Mouse (Mus musculus) testis, adult 2 months (tissue): Measurements from ENCODE around the gene Stk39. TPM values are rescaled to one million over a fixed set of nuclear protein-coding genes. Genes with fewer than 3 reads are reported as not detected.
A peak's percentile ranks its signal among the peaks of the same experiment; 100 is the strongest.

ENCODE experiments used
- H3K27ac ChIP-seq: fragments of 200-500 bp; 2 replicates; pipeline ENCODE4 v1.5.1; 2012; ENCODE audit warnings: low read depth, low read length; ENCODE audit not compliant: control insufficient read depth, insufficient read depth
- H3K27me3 ChIP-seq: fragments of 200-500 bp; 2 replicates; pipeline ENCODE4 v1.6.1; 2012; ENCODE audit warnings: mild to moderate bottlenecking, low read length, moderate library complexity; ENCODE audit not compliant: control insufficient read depth, insufficient read depth
- H3K36me3 ChIP-seq: fragments of 200-500 bp; 2 replicates; pipeline ENCODE4 v1.6.1; 2012; ENCODE audit warnings: mild to moderate bottlenecking, low read length; ENCODE audit not compliant: control insufficient read depth, insufficient read depth
- H3K4me1 ChIP-seq: fragments of 200-500 bp; 2 replicates; pipeline ENCODE4 v1.6.1; 2012; ENCODE audit warnings: low read length; ENCODE audit not compliant: control insufficient read depth, insufficient read depth
- H3K4me3 ChIP-seq: fragments of 200-500 bp; 2 replicates; pipeline ENCODE4 v1.5.1; 2012; ENCODE audit warnings: low read depth, mild to moderate bottlenecking, low read length, moderate library complexity, mixed read lengths; ENCODE audit not compliant: control insufficient read depth
- CTCF ChIP-seq: fragments of 200-500 bp; IDR thresholded peaks from 2 replicates; pipeline ENCODE4 v1.5.1; 2012; ENCODE audit warnings: low read depth, mild to moderate bottlenecking, inconsistent platforms, low read length, moderate library complexity; ENCODE audit not compliant: control insufficient read depth, insufficient read depth, insufficient replicate concordance
- POLR2A ChIP-seq: fragments of 200-500 bp; IDR thresholded peaks from 2 replicates; pipeline ENCODE4 v1.6.1; 2012; ENCODE audit warnings: low read depth, mild to moderate bottlenecking, inconsistent platforms, low read length, moderate library complexity; ENCODE audit not compliant: control insufficient read depth
- polyA plus RNA-seq: library from polyadenylated mRNA; depleted of rRNA; stranded (reverse); fragments of >200 nt; gene quantifications from 2 replicates; pipeline ENCODE4 v1.2.3, GENCODE M21; 2012

Stk39 gene
- polyA plus RNA-seq, 1 experiment, result 118 TPM

DNA sequence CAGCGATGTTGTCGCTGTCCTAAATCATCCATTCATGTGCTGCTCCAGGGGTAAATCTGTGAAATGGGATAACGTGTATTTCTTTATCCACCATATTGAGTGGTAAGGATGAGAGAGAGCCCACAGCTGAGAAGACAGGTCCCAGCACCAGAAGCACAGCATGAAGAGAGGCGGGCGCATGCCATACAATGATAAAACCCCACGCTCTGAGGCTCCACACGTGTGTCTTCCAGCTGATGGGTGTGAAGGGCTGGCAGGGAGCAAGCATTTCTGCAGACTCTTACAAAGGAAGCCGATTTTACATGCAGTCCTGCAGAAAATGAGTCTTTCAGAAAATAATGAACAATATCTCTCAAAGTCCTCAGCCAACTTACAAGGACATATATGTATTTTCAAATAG, 215.6 kb downstream of the Stk39 start:
- Histone ChIP-seq H3K36me3 (no peaks in the 10 kb centered on the region), H3K4me1 (no peaks in the 10 kb centered on the region), H3K4me3 (no peak overlapping the region), H3K27me3 (no peaks in the 10 kb centered on the region), H3K27ac (no peak overlapping the region)
- TF ChIP-seq CTCF (no peak), POLR2A (no peak)

- Histone ChIP-seq H3K4me1 (no peaks in the 10 kb centered on the region), H3K36me3 (no peaks in the 10 kb centered on the region; the same call in 1 of the 2 replicates), H3K27ac (no peak overlapping the region), H3K4me3 (peak overlapping the region; percentile 9; the same call in 1 of the 2 replicates), H3K27me3 (no peaks in the 10 kb centered on the region)
- TF ChIP-seq CTCF (no peak), POLR2A (no peak)
Observed at GRCm38 (mm10) chr2:68254756-68255155, 217.3 kb downstream of the Stk39 start.

DNA sequence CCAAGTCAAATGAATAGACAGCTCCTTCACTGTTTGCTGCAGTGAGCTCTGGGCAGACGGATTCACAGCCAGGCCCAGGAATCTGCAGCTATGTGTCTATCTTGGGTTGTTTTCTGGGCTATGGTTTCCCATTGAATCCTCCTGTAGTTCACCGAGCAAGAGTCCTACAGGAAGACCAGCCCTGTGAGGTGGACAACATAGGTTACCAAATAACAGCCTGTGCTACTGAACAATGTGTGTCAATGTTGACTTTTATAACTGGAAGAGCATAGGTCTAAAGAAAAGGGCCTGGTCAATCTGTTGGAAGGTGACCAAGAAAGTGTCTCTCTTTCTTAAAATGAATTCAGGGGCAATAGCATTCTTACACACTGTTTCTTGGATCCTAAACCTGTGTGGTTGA, 218.8 kb downstream of the Stk39 start:
- Histone ChIP-seq H3K4me3 (peak overlapping the region; percentile 65), H3K27me3 (no peaks in the 10 kb centered on the region), H3K4me1 (no peaks in the 10 kb centered on the region), H3K36me3 (no peaks in the 10 kb centered on the region; the same call in 1 of the 2 replicates), H3K27ac (no peak overlapping the region)
- TF ChIP-seq POLR2A, result no peak
- TF ChIP-seq CTCF, result no peak

GRCm38 (mm10) chr2:68252048-68252758, 219.9 kb downstream of the Stk39 start:
- H3K4me1 ChIP-seq, result no peaks in the 10 kb centered on the region
- no peaks in the 10 kb centered on the region; the same call in 1 of the 2 replicates for H3K36me3 ChIP-seq
- H3K27me3 ChIP-seq, result no peaks in the 10 kb centered on the region
- TF ChIP-seq CTCF, result no peak
- TF ChIP-seq POLR2A, result no peak
- H3K4me3 ChIP-seq, result peak overlapping the region; percentile 71
- H3K27ac ChIP-seq, result no peak overlapping the region

DNA sequence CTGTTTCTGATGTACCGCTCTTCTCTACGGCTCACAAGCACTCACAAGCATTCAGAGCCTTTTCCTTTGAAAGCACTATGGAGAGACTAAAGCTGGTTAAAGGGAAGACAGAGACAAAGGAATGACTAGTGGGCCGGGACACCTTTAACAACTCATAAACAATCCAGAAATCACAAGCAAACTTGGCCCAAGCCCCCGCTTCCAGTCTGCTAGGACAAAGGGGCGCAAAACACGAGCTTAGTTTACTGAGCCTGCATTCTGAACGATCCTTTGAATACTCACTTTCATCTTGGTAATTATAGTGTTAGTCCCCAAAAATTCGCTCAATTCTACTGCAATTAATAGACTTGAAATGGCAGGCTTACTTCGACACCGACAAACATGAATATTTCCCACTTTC, 221.2 kb downstream of the Stk39 start:
- H3K27ac ChIP-seq, result peak overlapping the region; percentile 25; the same call in 1 of the 2 replicates

GRCm38 (mm10) chr2:68249855-68250424, 222.1 kb downstream of the Stk39 start:
- TF ChIP-seq POLR2A (no peak), CTCF (no peak)
- Histone ChIP-seq H3K4me3 (peak overlapping the region; percentile 85), H3K4me1 (no peaks in the 10 kb centered on the region), H3K27ac (no peak overlapping the region), H3K27me3 (no peaks in the 10 kb centered on the region), H3K36me3 (no peaks in the 10 kb centered on the region; the same call in 1 of the 2 replicates)

More for the DNA sequence above, 221.2 kb downstream of the Stk39 start:
- Histone ChIP-seq H3K27me3 (no peaks in the 10 kb centered on the region), H3K36me3 (no peaks in the 10 kb centered on the region; the same call in 1 of the 2 replicates), H3K4me1 (no peaks in the 10 kb centered on the region), H3K4me3 (peak overlapping the region; percentile 85)
- TF ChIP-seq POLR2A, result no peak
- no peak for TF ChIP-seq CTCF

DNA sequence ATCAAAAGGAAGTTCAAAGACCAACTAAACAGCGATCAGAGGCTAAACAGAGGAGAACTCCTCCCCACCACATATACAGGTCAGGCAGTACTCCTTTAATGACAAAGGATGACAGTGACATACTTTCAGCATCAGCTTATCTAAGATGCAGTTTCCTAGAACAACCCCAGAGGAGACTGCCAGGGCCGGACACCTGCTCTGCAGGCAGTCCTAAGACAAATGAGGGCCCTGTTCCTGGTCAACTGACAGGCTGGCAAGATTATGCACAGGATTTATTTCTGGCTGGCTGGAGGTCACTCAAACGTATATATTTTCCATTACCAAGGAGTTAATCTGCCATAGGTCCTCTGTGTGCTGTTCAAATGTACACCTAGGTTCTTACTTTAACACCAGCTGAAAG, 225.8 kb downstream of the Stk39 start:
- H3K27me3 ChIP-seq, result no peaks in the 10 kb centered on the region
- no peak overlapping the region for H3K4me3 ChIP-seq
- no peaks in the 10 kb centered on the region; the same call in 1 of the 2 replicates for H3K36me3 ChIP-seq
- TF ChIP-seq POLR2A (no peak), CTCF (no peak)
- H3K4me1 ChIP-seq, result no peaks in the 10 kb centered on the region
- H3K27ac ChIP-seq, result no peak overlapping the region
